Mouse (Mus musculus) neural tube, embryonic 10.5 days (tissue): Measurements from ENCODE around the gene Ssmem1.

Experiments
- DNase-seq: peaks from one replicate; pipeline ENCODE4 v3.0.0-alpha.2; 2017; ENCODE audit warnings: low spot score; ENCODE audit errors: extremely low spot score

The Ssmem1 gene

GRCm38 (mm10) chr6:30553381-30554010 lies 43.8 kb downstream of the Ssmem1 start:
- DNase-seq, result no peak

GRCm38 (mm10) chr6:30554092-30554491 lies 44.4 kb downstream of the Ssmem1 start:
- no peak for DNase-seq

- DNase-seq, result no peak
These were observed 45.0 kb downstream of the Ssmem1 start for GRCm38 (mm10) chr6:30554621-30555170.

GRCm38 (mm10) chr6:30556080-30556479 lies 46.4 kb downstream of the Ssmem1 start:
- DNase-seq, result no peak

GRCm38 (mm10) chr6:30559726-30560125 lies 50.1 kb downstream of the Ssmem1 start:
- no peak for DNase-seq

- no peak for DNase-seq
These were observed 52.5 kb downstream of the Ssmem1 start for GRCm38 (mm10) chr6:30562132-30562531.

- DNase-seq, result no peak
These were observed 53.9 kb downstream of the Ssmem1 start for GRCm38 (mm10) chr6:30563575-30563974.

- no peak for DNase-seq
These were observed 54.4 kb downstream of the Ssmem1 start for GRCm38 (mm10) chr6:30564051-30564450.

GRCm38 (mm10) chr6:30568069-30568468 lies 58.4 kb downstream of the Ssmem1 start, which contains the start of gene Cpa4:
Gene Cpa4 (plus strand): TSS chr6:30568369.
- DNase-seq, result no peak

- DNase-seq, result no peak
These were observed 59.7 kb downstream of the Ssmem1 start for GRCm38 (mm10) chr6:30569331-30569730.
